ENCODE assay signal across 27 mouse cellular contexts in the genomic region with DNA sequence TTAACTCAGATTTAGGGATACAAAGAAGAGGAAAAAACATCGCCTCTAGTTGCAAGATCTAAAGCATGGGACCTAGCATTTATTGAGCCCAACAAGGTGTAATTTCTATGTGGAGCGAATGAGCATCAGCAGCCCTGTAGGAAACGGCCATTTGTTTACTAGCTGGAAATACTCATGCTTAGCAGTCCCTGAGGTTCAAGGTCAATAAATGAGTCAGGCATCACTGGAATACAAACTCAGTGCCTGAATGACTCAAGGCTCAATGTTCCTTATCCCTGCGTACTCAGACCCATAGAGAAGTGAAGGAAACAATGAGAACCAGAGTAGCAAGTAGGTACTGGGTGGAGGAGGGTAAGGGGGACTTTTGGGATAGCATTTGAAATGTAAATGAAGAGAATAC.
"Had no signal": no experiment of that assay in that cellular context is flagged by ENCODE, and none has a peak within 500 bp of the region (broad histone marks: within the 10 kb centered on the region; RNA-seq: fewer than 3 reads in every experiment).

No protein-coding gene starts in this region.

- H3K4me2 ChIP-seq: heart, embryonic 11.5 days; heart, embryonic 13.5 days; heart, embryonic 15.5 days; hindbrain, embryonic 13.5 days; hindbrain, embryonic 15.5 days; kidney, embryonic 15.5 days; limb, embryonic 13.5 days; limb, embryonic 15.5 days; liver, embryonic 12.5 days had no signal

- H3K9me3 ChIP-seq: heart, embryonic 13.5 days; heart, embryonic 15.5 days; hindbrain, embryonic 13.5 days; hindbrain, embryonic 15.5 days; kidney, embryonic 15.5 days; limb, embryonic 13.5 days; limb, embryonic 15.5 days; liver, embryonic 12.5 days had no signal

- H3K4me3 ChIP-seq: heart, adult 2 months; heart, embryonic 13.5 days; heart, embryonic 15.5 days; hindbrain, embryonic 13.5 days; hindbrain, embryonic 15.5 days; kidney, embryonic 15.5 days; limb, embryonic 13.5 days; limb, embryonic 15.5 days; liver, embryonic 12.5 days had no signal

- ATAC-seq: hindbrain, postnatal 0 days; intestine, embryonic 16.5 days; liver, embryonic 12.5 days had no signal

- H3K27ac ChIP-seq: heart, adult 2 months; heart, embryonic 13.5 days; heart, embryonic 15.5 days; hindbrain, embryonic 13.5 days; hindbrain, embryonic 15.5 days; hindbrain, postnatal 0 days; kidney, embryonic 15.5 days; kidney, postnatal 0 days; limb, embryonic 13.5 days; limb, embryonic 15.5 days; liver, embryonic 12.5 days; liver, embryonic 14.5 days had no signal

- H3K36me3 ChIP-seq: heart, embryonic 13.5 days; heart, embryonic 15.5 days; hindbrain, embryonic 13.5 days; hindbrain, embryonic 15.5 days; kidney, embryonic 15.5 days; limb, embryonic 13.5 days; limb, embryonic 15.5 days; liver, embryonic 12.5 days had no signal

- H3K4me1 ChIP-seq: heart, embryonic 13.5 days; heart, embryonic 15.5 days; hindbrain, embryonic 13.5 days; hindbrain, embryonic 15.5 days; kidney, embryonic 15.5 days; limb, embryonic 13.5 days; limb, embryonic 15.5 days; liver, embryonic 12.5 days had no signal

- H3K27me3 ChIP-seq: heart, embryonic 13.5 days; heart, embryonic 15.5 days; hindbrain, embryonic 13.5 days; hindbrain, embryonic 15.5 days; kidney, embryonic 15.5 days; limb, embryonic 13.5 days; limb, embryonic 15.5 days; liver, embryonic 12.5 days had no signal

- DNase-seq: gastrocnemius, postnatal 14 days; gastrocnemius, postnatal 36 days; heart, adult 11 months; heart, adult 2 months; heart, postnatal 14 days; heart, postnatal 36 days; kidney, adult 11 months; kidney, adult 2 months; kidney, adult 9 months; kidney, postnatal 14 days; kidney, postnatal 36 days; layer of hippocampus, adult 9-11 months; layer of hippocampus, postnatal 36 days; left cerebral cortex, postnatal 4 days had no signal

- H3K9ac ChIP-seq: heart, embryonic 13.5 days; heart, embryonic 15.5 days; hindbrain, embryonic 13.5 days; hindbrain, embryonic 15.5 days; kidney, embryonic 15.5 days; limb, embryonic 13.5 days; limb, embryonic 15.5 days; liver, embryonic 12.5 days; liver, embryonic 14.5 days had no signal
